8 mouse cellular contexts compared by ENCODE assay signal in the genomic region with DNA sequence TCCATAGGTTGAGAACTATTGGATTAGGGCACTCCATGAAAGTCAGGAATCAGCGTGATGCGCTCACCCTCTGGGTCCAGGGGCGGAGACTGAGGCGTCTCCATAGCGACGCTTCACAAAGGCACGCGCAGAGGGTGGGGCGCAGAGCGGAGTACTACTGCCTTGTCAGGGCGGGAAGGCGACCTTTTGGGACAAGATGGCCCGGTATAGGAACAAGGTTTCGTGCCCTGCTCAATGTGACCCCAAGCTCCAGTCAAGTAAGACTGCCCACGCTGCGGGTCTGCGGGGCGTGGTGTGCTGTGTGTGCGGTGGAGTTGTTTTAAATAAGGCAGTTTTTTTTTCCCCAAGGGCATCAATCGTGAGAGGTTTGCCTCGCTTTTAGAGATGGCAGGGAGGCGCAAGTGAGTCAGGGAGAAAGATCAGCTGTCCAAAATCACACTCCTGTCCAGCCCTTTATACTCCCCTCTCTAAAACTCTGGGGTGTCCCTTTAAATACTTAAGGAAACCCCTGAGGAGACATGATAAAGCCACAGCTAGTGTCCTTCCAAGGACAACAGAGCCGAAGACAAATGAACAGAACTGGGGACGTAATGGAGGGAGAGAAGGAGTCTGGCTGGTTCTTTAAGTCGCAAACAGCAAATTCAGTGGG. TPM values are rescaled to one million over a fixed set of nuclear protein-coding genes. Genes with fewer than 3 reads are reported as not detected.
DNase-seq lines count a peak whose midpoint lies in the region; ATAC-seq and TF ChIP-seq lines count a peak whose summit lies in the region.

A gene (plus strand): TSS at position 130 of the 649 bp plus-strand sequence.

- peak within 1 kb of the TSS; percentile 57 for H3K9ac ChIP-seq in hindbrain, embryonic 15.5 days

- H3K4me1 ChIP-seq in kidney, adult 2 months (ENCODE audit: control insufficient read depth, insufficient read depth, low read length), result no peaks in the 10 kb centered on the region
- peaks cover 37% of the 10 kb centered on the region for H3K4me1 ChIP-seq in hindbrain, embryonic 15.5 days (replicated peaks)

- intact Hi-C loops in left cerebral cortex, postnatal 36 days (cut with DNase I), result loop anchor here (5.0 kb wide), 1 partner anchor 57 kb away; no protein-coding TSS in a partner anchor

- peak; percentile 87 for ATAC-seq in hindbrain, embryonic 15.5 days (ENCODE audit: low FRiP score, low read depth)

- H3K27me3 ChIP-seq in kidney, adult 2 months (replicated peaks; ENCODE audit: control insufficient read depth, insufficient read depth, low read length), result no peaks in the 10 kb centered on the region
- no peaks in the 10 kb centered on the region for H3K27me3 ChIP-seq in hindbrain, embryonic 15.5 days

- H3K27ac ChIP-seq in kidney, adult 2 months (ENCODE audit: insufficient read depth, low read depth, low read length), result no peak within 1 kb of the TSS
- H3K27ac ChIP-seq in hindbrain, embryonic 15.5 days (replicated peaks), result peak within 1 kb of the TSS; percentile 97

- no peak for TF ChIP-seq POLR2A in kidney, adult 2 months (IDR thresholded peaks at IDR 0.05; ENCODE audit: low read depth, low read length)

- under 1% methylated on average over 25 of the region's 25 CpGs for WGBS in kidney, adult 2 months
- WGBS in hindbrain, embryonic 15.5 days, result under 1% methylated on average over 25 of the region's 25 CpGs

- H3K4me3 ChIP-seq in kidney, adult 2 months (ENCODE audit: insufficient read depth, low read depth, low read length), result peak within 1 kb of the TSS; percentile 43
- peak within 1 kb of the TSS; percentile 46 for H3K4me3 ChIP-seq in hindbrain, embryonic 15.5 days

- H3K36me3 ChIP-seq in kidney, adult 2 months (ENCODE audit: control insufficient read depth, insufficient read depth, low read length), result no peaks in the 10 kb centered on the region
- H3K36me3 ChIP-seq in hindbrain, embryonic 15.5 days, result no peaks in the 10 kb centered on the region

- H3K4me2 ChIP-seq in hindbrain, embryonic 15.5 days, result peak within 1 kb of the TSS; percentile 85

- peak; percentile 24 for DNase-seq in kidney, adult 2 months
- no peak for DNase-seq in kidney, adult 8-10 months
- DNase-seq in cerebellum, postnatal 25 days, result peak; percentile 65 to 78
- peak; percentile 43 for DNase-seq in gastrocnemius, adult 18-20 months (ENCODE audit: low spot score)
- peak; percentile 50 to 63 for DNase-seq in left cerebral cortex, postnatal 36 days (ENCODE audit: low spot score in 2 of 2)
- peak; percentile 92 for DNase-seq in mesoderm, embryonic 11.5 days (ENCODE audit: low read depth, low spot score)
- peak; percentile 73 for DNase-seq in right cerebral cortex, postnatal 4 days

- TF ChIP-seq CTCF in kidney, adult 2 months (conservative IDR thresholded peaks at IDR 0.05; ENCODE audit: insufficient read depth, insufficient read length, low read depth, low read length), result no peak

- H3K9me3 ChIP-seq in hindbrain, embryonic 15.5 days, result no peaks in the 10 kb centered on the region

RNA-seq across cellular contexts. Expression of the gene that starts here (rescaled TPM):
- polyA plus RNA-seq in kidney, adult 2 months (2012; rRNA removed), result not detected in 2 replicates
- not detected for total RNA-seq in gastrocnemius, adult 18-20 months (2021)
- polyA plus RNA-seq in hindbrain, embryonic 15.5 days (2015; fragmentation: Nextera tagmentation; extraction: Ambion mirVana), result 1.4 and 2.2 TPM in 2 replicates
- total RNA-seq in left cerebral cortex, postnatal 36 days (2021), result under 1 TPM; 0.41 to 0.59 TPM

Comparison
In these comparisons a context has a peak if more than half of its experiments do, and no peak if none do; other contexts are left out.
1. Peak in DNase-seq and H3K4me3 ChIP-seq in kidney, adult 2 months; RNA of the gene not detected or under 1 TPM.
2. Peak in DNase-seq in gastrocnemius, adult 18-20 months; RNA of the gene not detected or under 1 TPM.
3. Peak in DNase-seq in left cerebral cortex, postnatal 36 days; RNA of the gene not detected or under 1 TPM.
4. DNase-seq: peak in cerebellum, postnatal 25 days (2 of 2), mesoderm, embryonic 11.5 days (single experiment) and right cerebral cortex, postnatal 4 days (single experiment); none in kidney, adult 8-10 months (0 of 2).